Comparison of ENCODE assay signal across 23 mouse cellular contexts in genomic region chr10:106038033-106038432, GRCm38 (mm10).
A peak's percentile ranks its signal among the peaks of the same experiment; 100 is the strongest.
DNase-seq lines count a peak whose midpoint lies in the region; ATAC-seq and TF ChIP-seq lines count a peak whose summit lies in the region.
"Had no signal": no experiment of that assay in that cellular context is flagged by ENCODE, and none has a peak within 500 bp of the region (broad histone marks: within the 10 kb centered on the region; RNA-seq: fewer than 3 reads in every experiment).

No protein-coding gene starts in this region.

- no peaks in the 10 kb centered on the region for H3K27me3 ChIP-seq in intestine, embryonic 15.5 days (replicated peaks)
- no peaks in the 10 kb centered on the region for H3K27me3 ChIP-seq in intestine, postnatal 0 days (replicated peaks; ENCODE audit: control insufficient read depth, insufficient read depth, low read length)
- no peaks in the 10 kb centered on the region for H3K27me3 ChIP-seq in liver, embryonic 12.5 days (replicated peaks)
- H3K27me3 ChIP-seq: embryonic facial prominence, embryonic 13.5 days; embryonic facial prominence, embryonic 15.5 days; forebrain, embryonic 12.5 days had no signal

- no peaks in the 10 kb centered on the region for H3K4me1 ChIP-seq in intestine, embryonic 15.5 days (replicated peaks)
- no peaks in the 10 kb centered on the region for H3K4me1 ChIP-seq in intestine, postnatal 0 days (replicated peaks; ENCODE audit: control insufficient read depth, insufficient read depth, low read length)
- H3K4me1 ChIP-seq in liver, embryonic 12.5 days: no peaks in the 10 kb centered on the region
- H3K4me1 ChIP-seq: embryonic facial prominence, embryonic 13.5 days; embryonic facial prominence, embryonic 15.5 days; forebrain, embryonic 10.5 days; forebrain, embryonic 12.5 days had no signal

- intact Hi-C loops in left cerebral cortex, postnatal 14 days (cut with DNase I): no loop called here

- H3K4me2 ChIP-seq in intestine, embryonic 15.5 days (replicated peaks): no peak overlapping the region
- H3K4me2 ChIP-seq in intestine, postnatal 0 days (replicated peaks; ENCODE audit: low read depth): no peak overlapping the region
- no peak overlapping the region for H3K4me2 ChIP-seq in liver, embryonic 12.5 days
- H3K4me2 ChIP-seq: embryonic facial prominence, embryonic 13.5 days; embryonic facial prominence, embryonic 15.5 days; forebrain, embryonic 12.5 days had no signal

- no peak overlapping the region for H3K27ac ChIP-seq in intestine, embryonic 15.5 days
- H3K27ac ChIP-seq in intestine, postnatal 0 days (ENCODE audit: low read depth, low read length): no peak overlapping the region
- H3K27ac ChIP-seq in liver, embryonic 12.5 days: no peak overlapping the region
- H3K27ac ChIP-seq: embryonic facial prominence, embryonic 13.5 days; embryonic facial prominence, embryonic 15.5 days; forebrain, embryonic 10.5 days; forebrain, embryonic 12.5 days had no signal

- TF ChIP-seq CTCF in intestine, postnatal 0 days (IDR thresholded peaks at IDR 0.05; ENCODE audit: low read depth): no peak

- H3K9ac ChIP-seq in intestine, embryonic 15.5 days: no peak overlapping the region
- no peak overlapping the region for H3K9ac ChIP-seq in intestine, postnatal 0 days (ENCODE audit: low read depth, low read length)
- H3K9ac ChIP-seq in liver, embryonic 12.5 days: no peak overlapping the region
- H3K9ac ChIP-seq: embryonic facial prominence, embryonic 13.5 days; embryonic facial prominence, embryonic 15.5 days; forebrain, embryonic 12.5 days had no signal

- H3K9me3 ChIP-seq in intestine, embryonic 15.5 days: no peaks in the 10 kb centered on the region
- no peaks in the 10 kb centered on the region for H3K9me3 ChIP-seq in intestine, postnatal 0 days (ENCODE audit: control insufficient read depth)
- no peaks in the 10 kb centered on the region for H3K9me3 ChIP-seq in liver, embryonic 12.5 days (replicated peaks)
- H3K9me3 ChIP-seq: embryonic facial prominence, embryonic 13.5 days; embryonic facial prominence, embryonic 15.5 days; forebrain, embryonic 10.5 days; forebrain, embryonic 12.5 days had no signal

- H3K36me3 ChIP-seq in intestine, embryonic 15.5 days: no peaks in the 10 kb centered on the region
- H3K36me3 ChIP-seq in intestine, postnatal 0 days (ENCODE audit: control insufficient read depth, insufficient read depth): no peaks in the 10 kb centered on the region
- no peaks in the 10 kb centered on the region for H3K36me3 ChIP-seq in liver, embryonic 12.5 days
- H3K36me3 ChIP-seq: embryonic facial prominence, embryonic 13.5 days; embryonic facial prominence, embryonic 15.5 days; forebrain, embryonic 10.5 days; forebrain, embryonic 12.5 days had no signal

- H3K4me3 ChIP-seq in intestine, embryonic 15.5 days (replicated peaks): no peak overlapping the region
- no peak overlapping the region for H3K4me3 ChIP-seq in intestine, postnatal 0 days (ENCODE audit: low read depth, low read length)
- no peak overlapping the region for H3K4me3 ChIP-seq in liver, embryonic 12.5 days
- H3K4me3 ChIP-seq: embryonic facial prominence, embryonic 13.5 days; embryonic facial prominence, embryonic 15.5 days; erythroblast, embryonic 14.5 days; forebrain, embryonic 10.5 days; forebrain, embryonic 12.5 days had no signal

- DNase-seq in left cerebral cortex, postnatal 14 days (ENCODE audit: low spot score in 2 of 2): no peak
- DNase-seq: adrenal gland, adult 2 months; adrenal gland, postnatal 10 days; adrenal gland, postnatal 25 days; cerebellum, adult 11 months; cerebellum, adult 18-20 months; cerebellum, adult 8-10 months; cerebellum, adult 9-11 months; cerebellum, postnatal 14 days; cerebellum, postnatal 36 days had no signal

- peak; percentile 16; the same call in 1 of the 2 replicates for ATAC-seq in intestine, embryonic 15.5 days
- no peak for ATAC-seq in intestine, postnatal 0 days
- peak; percentile 55; the same call in 1 of the 2 replicates for ATAC-seq in granulocyte monocyte progenitor cell, adult 5-6 weeks (replicated peaks; ENCODE audit: poor library complexity, severe bottlenecking)
- peak; percentile 66 for ATAC-seq in megakaryocyte, adult 5-6 weeks (ENCODE audit: poor library complexity, severe bottlenecking)
- ATAC-seq in liver, embryonic 12.5 days: no peak
- ATAC-seq in monocyte, adult 5-6 weeks (replicated peaks; ENCODE audit: insufficient number of reproducible peaks, low FRiP score, low TSS enrichment, poor library complexity, severe bottlenecking): no peak
- ATAC-seq: forebrain, embryonic 14.5 days; forebrain, embryonic 16.5 days had no signal

- WGBS in intestine, embryonic 15.5 days: 69% methylated on average over 2 of the region's 2 CpGs
- WGBS in intestine, postnatal 0 days: 50% methylated on average over 2 of the region's 2 CpGs
- WGBS in liver, embryonic 12.5 days (ENCODE audit: insufficient replicate concordance): 72% methylated on average over 2 of the region's 2 CpGs

Comparison
In these comparisons a context has a peak if more than half of its experiments do, and no peak if none do; other contexts are left out.
1. ATAC-seq: peak in intestine, embryonic 15.5 days (single experiment), granulocyte monocyte progenitor cell, adult 5-6 weeks (single experiment) and megakaryocyte, adult 5-6 weeks (single experiment); none in intestine, postnatal 0 days (single experiment), liver, embryonic 12.5 days (single experiment) and monocyte, adult 5-6 weeks (single experiment).